Mouse (Mus musculus): ENCODE data around the gene 4930430A15Rik. TPM values are rescaled to one million over a fixed set of nuclear protein-coding genes. Genes with fewer than 3 reads are reported as not detected.

4930430A15Rik gene
- not detected in 2 replicates for total RNA-seq (2014; fragmentation: Nextera tagmentation)
- 0.05 TPM in 1 of 2 replicates, not detected in the other for total RNA-seq (2017)
- not detected in 2 replicates for polyA plus RNA-seq (2012)

- H3K4me3 ChIP-seq (ENCODE audit: low read depth, low read length), result no peak within 1 kb of the TSS
- TF ChIP-seq GATA2 (IDR thresholded peaks at IDR 0.05; ENCODE audit: borderline replicate concordance, low read depth, low read length) (no peak), CTCF (IDR thresholded peaks at IDR 0.05; ENCODE audit: low read depth, low read length) (no peak), TAL1 (conservative IDR thresholded peaks at IDR 0.05; ENCODE audit: low read depth, low read length) (no peak), POLR2AphosphoS5 (IDR thresholded peaks at IDR 0.05; ENCODE audit: insufficient replicate concordance, low read depth, low read length) (no peak), GATA1 (IDR thresholded peaks at IDR 0.05; ENCODE audit: borderline replicate concordance, low read length) (no peak)
- no peaks in the 10 kb centered on the region for H3K36me3 ChIP-seq (replicated peaks)
- ATAC-seq (ENCODE audit: extremely low read depth, insufficient number of reproducible peaks, low FRiP score, poor library complexity, severe bottlenecking) (no peak), DNase-seq (ENCODE audit: low spot score) (no peak)
- no peaks in the 10 kb centered on the region for H3K4me1 ChIP-seq (ENCODE audit: insufficient read depth, low read depth, low read length)
- H3K27me3 ChIP-seq (ENCODE audit: insufficient read depth, low read length), result no peaks in the 10 kb centered on the region
- no peaks in the 10 kb centered on the region for H3K9me3 ChIP-seq (replicated peaks)
Observed at GRCm38 (mm10) chr2:111229502-111229901, at the start of gene 4930430A15Rik. 4930430A15Rik (minus strand) TSS chr2:111229602.

DNA sequence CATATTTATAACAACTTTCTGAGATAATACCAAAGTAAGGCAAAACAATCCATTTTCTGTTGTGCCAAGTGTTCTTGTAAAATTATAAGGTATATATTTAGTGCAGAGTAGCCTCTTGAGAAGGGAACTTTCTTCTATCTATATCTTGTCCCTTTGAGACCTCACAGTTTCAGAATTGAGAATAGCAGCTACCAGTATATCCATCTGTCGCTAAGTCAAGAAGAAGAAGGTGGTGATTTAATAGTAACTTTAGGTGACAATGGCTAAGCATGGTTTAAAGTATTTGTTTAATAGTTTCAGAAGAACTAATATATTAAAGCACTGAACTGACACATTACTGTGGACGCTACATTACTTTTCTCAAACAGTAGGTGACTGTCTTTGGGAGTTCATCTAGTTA lies 44.6 kb upstream of the 4930430A15Rik start, which contains the start of gene Olfr1277:
Gene Olfr1277 (minus strand): TSS at position 101 of the 400 bp plus-strand sequence.
- Histone ChIP-seq H3K27me3 (ENCODE audit: insufficient read depth, low read length) (no peaks in the 10 kb centered on the region), H3K4me1 (ENCODE audit: insufficient read depth, low read depth, low read length) (no peaks in the 10 kb centered on the region), H3K9me3 (replicated peaks) (no peaks in the 10 kb centered on the region), H3K4me3 (ENCODE audit: low read depth, low read length) (no peak within 1 kb of the TSS), H3K36me3 (replicated peaks) (no peaks in the 10 kb centered on the region)
- TF ChIP-seq GATA2 (IDR thresholded peaks at IDR 0.05; ENCODE audit: borderline replicate concordance, low read depth, low read length) (no peak), CTCF (IDR thresholded peaks at IDR 0.05; ENCODE audit: low read depth, low read length) (no peak), POLR2AphosphoS5 (IDR thresholded peaks at IDR 0.05; ENCODE audit: insufficient replicate concordance, low read depth, low read length) (no peak), TAL1 (conservative IDR thresholded peaks at IDR 0.05; ENCODE audit: low read depth, low read length) (no peak), GATA1 (IDR thresholded peaks at IDR 0.05; ENCODE audit: borderline replicate concordance, low read length) (no peak)
- DNase-seq (ENCODE audit: low spot score) (no peak), ATAC-seq (ENCODE audit: extremely low read depth, insufficient number of reproducible peaks, low FRiP score, poor library complexity, severe bottlenecking) (no peak)

- no peak for TF ChIP-seq GATA1 (IDR thresholded peaks at IDR 0.05; ENCODE audit: borderline replicate concordance, low read length)
- no peak for TF ChIP-seq CTCF (IDR thresholded peaks at IDR 0.05; ENCODE audit: low read depth, low read length)
- TF ChIP-seq GATA2 (IDR thresholded peaks at IDR 0.05; ENCODE audit: borderline replicate concordance, low read depth, low read length), result no peak
- TF ChIP-seq TAL1 (conservative IDR thresholded peaks at IDR 0.05; ENCODE audit: low read depth, low read length), result no peak
- no peak for TF ChIP-seq POLR2AphosphoS5 (IDR thresholded peaks at IDR 0.05; ENCODE audit: insufficient replicate concordance, low read depth, low read length)
- Histone ChIP-seq H3K9me3 (replicated peaks) (no peaks in the 10 kb centered on the region), H3K27me3 (ENCODE audit: insufficient read depth, low read length) (no peaks in the 10 kb centered on the region), H3K4me1 (ENCODE audit: insufficient read depth, low read depth, low read length) (no peaks in the 10 kb centered on the region), H3K4me3 (ENCODE audit: low read depth, low read length) (no peak within 1 kb of the TSS), H3K36me3 (replicated peaks) (no peaks in the 10 kb centered on the region)
- ATAC-seq (ENCODE audit: extremely low read depth, insufficient number of reproducible peaks, low FRiP score, poor library complexity, severe bottlenecking), result no peak
- DNase-seq (ENCODE audit: low spot score), result no peak
Observed at GRCm38 (mm10) chr2:111254216-111254615, 24.8 kb upstream of the 4930430A15Rik start, which contains the start of gene Olfr1276. Olfr1276 (plus strand) TSS chr2:111254516.

DNA sequence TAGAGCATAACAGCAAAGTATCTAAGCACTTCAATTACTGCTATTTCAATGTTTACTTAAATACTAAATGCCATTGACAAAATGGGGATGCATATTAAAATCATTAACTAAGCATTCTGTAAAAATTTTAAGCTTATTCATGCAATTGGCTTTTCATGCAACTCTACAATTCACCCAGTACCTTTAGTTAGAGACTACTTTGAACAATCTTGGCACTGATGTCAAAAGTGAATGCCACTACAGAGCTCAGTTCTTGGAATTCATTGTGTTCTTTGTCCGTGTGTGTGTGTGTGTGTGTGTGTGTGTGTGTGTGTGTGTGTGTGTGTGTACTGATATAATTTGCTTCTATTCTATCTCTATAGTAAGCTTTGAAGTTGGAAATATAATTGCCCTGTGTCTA lies 5.8 kb upstream of the 4930430A15Rik start, which contains the start of gene Olfr1275:
Gene Olfr1275 (minus strand): TSS at position 101 of the 400 bp plus-strand sequence.
- Histone ChIP-seq H3K4me3 (ENCODE audit: low read depth, low read length) (no peak within 1 kb of the TSS), H3K27me3 (ENCODE audit: insufficient read depth, low read length) (no peaks in the 10 kb centered on the region), H3K36me3 (replicated peaks) (no peaks in the 10 kb centered on the region), H3K9me3 (replicated peaks) (no peaks in the 10 kb centered on the region), H3K4me1 (ENCODE audit: insufficient read depth, low read depth, low read length) (no peaks in the 10 kb centered on the region)
- no peak for TF ChIP-seq POLR2AphosphoS5 (IDR thresholded peaks at IDR 0.05; ENCODE audit: insufficient replicate concordance, low read depth, low read length)
- no peak for TF ChIP-seq CTCF (IDR thresholded peaks at IDR 0.05; ENCODE audit: low read depth, low read length)
- TF ChIP-seq TAL1 (conservative IDR thresholded peaks at IDR 0.05; ENCODE audit: low read depth, low read length), result no peak
- TF ChIP-seq GATA1 (IDR thresholded peaks at IDR 0.05; ENCODE audit: borderline replicate concordance, low read length), result no peak
- TF ChIP-seq GATA2 (IDR thresholded peaks at IDR 0.05; ENCODE audit: borderline replicate concordance, low read depth, low read length), result no peak
- no peak for DNase-seq (ENCODE audit: low spot score)
- ATAC-seq (ENCODE audit: extremely low read depth, insufficient number of reproducible peaks, low FRiP score, poor library complexity, severe bottlenecking), result no peak

- Histone ChIP-seq H3K4me1 (ENCODE audit: insufficient read depth, low read depth, low read length) (no peaks in the 10 kb centered on the region), H3K4me3 (ENCODE audit: low read depth, low read length) (no peak overlapping the region), H3K36me3 (replicated peaks) (no peaks in the 10 kb centered on the region), H3K27me3 (ENCODE audit: insufficient read depth, low read length) (no peaks in the 10 kb centered on the region), H3K9me3 (replicated peaks) (peaks cover 3% of the 10 kb centered on the region)
- no peak for ATAC-seq (ENCODE audit: extremely low read depth, insufficient number of reproducible peaks, low FRiP score, poor library complexity, severe bottlenecking)
- TF ChIP-seq GATA2 (IDR thresholded peaks at IDR 0.05; ENCODE audit: borderline replicate concordance, low read depth, low read length) (no peak), GATA1 (IDR thresholded peaks at IDR 0.05; ENCODE audit: borderline replicate concordance, low read length) (no peak), POLR2AphosphoS5 (IDR thresholded peaks at IDR 0.05; ENCODE audit: insufficient replicate concordance, low read depth, low read length) (no peak)
- DNase-seq (ENCODE audit: low spot score), result no peak
Observed at GRCm38 (mm10) chr2:111182068-111182467, 47.3 kb downstream of the 4930430A15Rik start.

- no peak for DNase-seq (ENCODE audit: low spot score)
- Histone ChIP-seq H3K27me3 (ENCODE audit: insufficient read depth, low read length) (no peaks in the 10 kb centered on the region), H3K36me3 (replicated peaks) (no peaks in the 10 kb centered on the region), H3K4me3 (ENCODE audit: low read depth, low read length) (no peak within 1 kb of the TSS), H3K9me3 (replicated peaks) (no peaks in the 10 kb centered on the region), H3K4me1 (ENCODE audit: insufficient read depth, low read depth, low read length) (no peaks in the 10 kb centered on the region)
- TF ChIP-seq GATA2 (IDR thresholded peaks at IDR 0.05; ENCODE audit: borderline replicate concordance, low read depth, low read length), result no peak
- no peak for TF ChIP-seq POLR2AphosphoS5 (IDR thresholded peaks at IDR 0.05; ENCODE audit: insufficient replicate concordance, low read depth, low read length)
- TF ChIP-seq CTCF (IDR thresholded peaks at IDR 0.05; ENCODE audit: low read depth, low read length), result no peak
- no peak for ATAC-seq (ENCODE audit: extremely low read depth, insufficient number of reproducible peaks, low FRiP score, poor library complexity, severe bottlenecking)
Observed at GRCm38 (mm10) chr2:111152836-111153235, 76.6 kb downstream of the 4930430A15Rik start, which contains the start of gene Gm15130. Gm15130 (minus strand) TSS chr2:111152936.

Data from G1E (cell line).